Mouse (Mus musculus) stomach, embryonic 14.5 days (tissue): ENCODE measurements around the gene Lamtor2. TPM values are rescaled to one million over a fixed set of nuclear protein-coding genes. Genes with fewer than 3 reads are reported as not detected.

ENCODE experiments used
- ATAC-seq: fragments of 200-750 bp; cut with Nextera tagmentation; 2 replicates; pipeline ENCODE4 v1.8.0; 2017; ENCODE audit warnings: low read depth, moderate TSS enrichment; ENCODE audit not compliant: insufficient number of reproducible peaks, insufficient read depth, low FRiP score
- H3K27ac ChIP-seq: fragments of 300-500 bp; sonication (generic); 2 replicates; pipeline ENCODE4 v1.5.1; 2014; ENCODE audit warnings: mild to moderate bottlenecking, low read length, moderate library complexity, mixed read lengths
- H3K27me3 ChIP-seq: fragments of 300-500 bp; sonication (generic); 2 replicates; pipeline ENCODE4 v1.6.1; 2014; ENCODE audit warnings: low read length, control low read depth, mixed read lengths; ENCODE audit not compliant: control insufficient read depth, insufficient read depth
- H3K36me3 ChIP-seq: fragments of 300-500 bp; sonication (generic); 2 replicates; pipeline ENCODE4 v1.6.1; 2014; ENCODE audit warnings: mild to moderate bottlenecking, control low read depth, low read length, moderate library complexity, mixed read lengths; ENCODE audit not compliant: control insufficient read depth, insufficient read depth
- H3K4me1 ChIP-seq: fragments of 300-500 bp; sonication (generic); 2 replicates; pipeline ENCODE4 v1.6.1; 2014; ENCODE audit warnings: low read length, control low read depth, mixed read lengths; ENCODE audit not compliant: control insufficient read depth, insufficient read depth
- H3K4me2 ChIP-seq: fragments of 300-500 bp; sonication (generic); replicated peaks from 2 replicates; pipeline ENCODE4 v1.6.1; 2014; ENCODE audit warnings: low read depth, low read length, control low read depth
- H3K4me3 ChIP-seq: fragments of 300-500 bp; sonication (generic); 2 replicates; pipeline ENCODE4 v1.5.1; 2014; ENCODE audit warnings: low read depth, low read length, control low read depth
- H3K9ac ChIP-seq: fragments of 300-500 bp; sonication (generic); replicated peaks from 2 replicates; pipeline ENCODE4 v1.6.1; 2014; ENCODE audit warnings: low read depth, mild to moderate bottlenecking, control low read depth, low read length, moderate library complexity, mixed read lengths
- H3K9me3 ChIP-seq: fragments of 300-500 bp; sonication (generic); 2 replicates; pipeline ENCODE4 v1.6.1; 2016; ENCODE audit warnings: low read depth, low read length, control low read depth; ENCODE audit not compliant: control insufficient read depth
- WGBS: fragments of 180-500 bp; shearing (Covaris S2); extraction: QIAGEN DNeasy Blood & Tissue Kit; methylation state at CpG from one replicate; pipeline ENCODE4 v1.1.7; 2014; 5-methylcytosine and 5-hydroxymethylcytosine counted together
- polyA plus RNA-seq: library from polyadenylated mRNA; unstranded; fragments of >200 nt; fragmentation: Nextera tagmentation; extraction: Ambion mirVana; gene quantifications from 2 replicates; pipeline ENCODE4 v1.2.1, GENCODE M21; 2014

Lamtor2 gene
- polyA plus RNA-seq, 1 experiment from 2014 or later = 84.8 TPM

- peaks cover 22% of the 10 kb centered on the region; the same call in 1 of the 2 replicates for H3K4me1 ChIP-seq
- peak overlapping the region; percentile 82 for H3K27ac ChIP-seq
- peak overlapping the region; percentile 99 for H3K4me2 ChIP-seq
- peak; percentile 10; the same call in 1 of the 2 replicates for ATAC-seq
- no peaks in the 10 kb centered on the region for H3K36me3 ChIP-seq
- H3K9me3 ChIP-seq = no peaks in the 10 kb centered on the region
- WGBS = 26% methylated on average over 4 of the region's 4 CpGs
- peak overlapping the region; percentile 88; the same call in 1 of the 2 replicates for H3K4me3 ChIP-seq
- no peaks in the 10 kb centered on the region for H3K27me3 ChIP-seq
- H3K9ac ChIP-seq = peak overlapping the region; percentile 81; the same call in 1 of the 2 replicates
Observed at GRCm38 (mm10) chr3:88503505-88503863, 49.4 kb downstream of the Lamtor2 start.

- Histone ChIP-seq H3K27ac (peak overlapping the region; percentile 82), H3K9ac (peak overlapping the region; percentile 81), H3K27me3 (no peaks in the 10 kb centered on the region), H3K4me1 (peaks cover 22% of the 10 kb centered on the region; the same call in 1 of the 2 replicates), H3K4me2 (peak overlapping the region; percentile 99), H3K36me3 (no peaks in the 10 kb centered on the region), H3K4me3 (peak overlapping the region; percentile 88), H3K9me3 (no peaks in the 10 kb centered on the region)
- under 1% methylated on average over 55 of the region's 55 CpGs for WGBS
- peak; percentile 92 for ATAC-seq
Observed at GRCm38 (mm10) chr3:88502641-88503504, 50.0 kb downstream of the Lamtor2 start.

DNA sequence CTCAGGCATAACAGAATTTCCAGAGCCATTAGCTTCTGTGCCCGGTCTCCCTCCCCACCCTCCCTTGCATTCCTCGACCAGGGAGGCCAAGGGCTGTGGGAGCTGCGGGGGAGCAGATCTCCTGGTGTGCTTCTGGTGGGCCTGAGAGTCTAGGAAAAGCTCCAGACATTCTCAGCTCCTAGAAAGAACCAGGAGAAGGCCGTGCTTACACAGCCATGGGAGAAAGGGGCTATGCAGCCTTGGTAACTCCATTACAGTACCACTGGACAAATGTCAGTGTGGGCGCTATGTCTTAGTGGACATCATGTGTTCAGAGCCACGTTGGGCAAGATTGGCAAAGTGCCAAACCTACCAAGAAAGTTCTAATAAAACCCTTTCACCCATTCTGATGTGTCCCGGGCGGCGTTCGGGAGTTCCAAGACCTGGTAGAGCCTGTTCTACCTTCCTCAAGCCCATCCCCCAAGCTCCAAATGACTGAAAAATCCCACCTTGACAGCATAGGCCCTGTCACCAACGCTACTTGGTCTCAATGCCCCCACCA, 50.8 kb downstream of the Lamtor2 start:
- H3K4me2 ChIP-seq = peak overlapping the region; percentile 99
- peak overlapping the region; percentile 88 for H3K4me3 ChIP-seq
- ATAC-seq = no peak
- H3K36me3 ChIP-seq = peaks cover 3% of the 10 kb centered on the region; the same call in 1 of the 2 replicates
- H3K27ac ChIP-seq = peak overlapping the region; percentile 82; the same call in 1 of the 2 replicates
- H3K4me1 ChIP-seq = peaks cover 22% of the 10 kb centered on the region; the same call in 1 of the 2 replicates
- WGBS = 15% methylated on average over 11 of the region's 11 CpGs
- H3K27me3 ChIP-seq = no peaks in the 10 kb centered on the region
- peak overlapping the region; percentile 81 for H3K9ac ChIP-seq
- H3K9me3 ChIP-seq = no peaks in the 10 kb centered on the region

DNA sequence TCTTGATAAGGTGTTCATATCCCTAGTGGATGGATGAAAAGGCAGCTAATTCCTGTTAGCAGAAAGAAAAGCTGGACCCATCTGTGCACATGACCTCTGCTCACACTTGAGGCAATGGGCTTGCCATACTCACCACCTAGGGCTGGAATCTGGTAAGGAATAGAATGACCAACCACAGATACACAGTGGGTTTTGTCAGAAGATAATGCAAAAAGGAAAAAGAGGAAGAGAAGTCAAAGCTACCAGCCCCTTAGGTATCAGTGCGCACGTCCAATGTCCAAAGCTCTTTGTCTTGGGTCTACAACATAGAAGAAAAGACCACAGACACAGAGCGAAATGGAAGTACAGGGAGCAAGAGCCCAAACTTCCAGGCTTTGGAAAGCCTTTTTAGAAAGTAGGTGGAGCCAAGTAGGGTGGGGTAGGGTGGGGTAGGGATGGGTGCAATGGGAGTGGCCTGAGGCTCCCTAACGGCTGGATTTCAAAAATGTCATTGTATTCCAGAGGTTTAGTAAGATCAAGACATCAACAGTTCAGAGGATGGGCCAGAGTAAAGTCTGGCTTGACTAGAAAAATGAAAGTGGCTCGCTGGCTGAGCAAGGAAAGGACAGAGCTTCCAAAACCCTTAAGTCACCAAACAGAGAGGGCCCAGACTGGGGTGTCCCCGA, 51.4 kb downstream of the Lamtor2 start:
- Histone ChIP-seq H3K9ac (peak overlapping the region; percentile 81; the same call in 1 of the 2 replicates), H3K27ac (peak overlapping the region; percentile 82; the same call in 1 of the 2 replicates), H3K36me3 (peaks cover 3% of the 10 kb centered on the region; the same call in 1 of the 2 replicates), H3K4me1 (peaks cover 22% of the 10 kb centered on the region; the same call in 1 of the 2 replicates), H3K4me3 (peak overlapping the region; percentile 88), H3K27me3 (no peaks in the 10 kb centered on the region), H3K9me3 (no peaks in the 10 kb centered on the region), H3K4me2 (peak overlapping the region; percentile 99)
- WGBS = 55% methylated on average over 6 of the region's 6 CpGs
- no peak for ATAC-seq

DNA sequence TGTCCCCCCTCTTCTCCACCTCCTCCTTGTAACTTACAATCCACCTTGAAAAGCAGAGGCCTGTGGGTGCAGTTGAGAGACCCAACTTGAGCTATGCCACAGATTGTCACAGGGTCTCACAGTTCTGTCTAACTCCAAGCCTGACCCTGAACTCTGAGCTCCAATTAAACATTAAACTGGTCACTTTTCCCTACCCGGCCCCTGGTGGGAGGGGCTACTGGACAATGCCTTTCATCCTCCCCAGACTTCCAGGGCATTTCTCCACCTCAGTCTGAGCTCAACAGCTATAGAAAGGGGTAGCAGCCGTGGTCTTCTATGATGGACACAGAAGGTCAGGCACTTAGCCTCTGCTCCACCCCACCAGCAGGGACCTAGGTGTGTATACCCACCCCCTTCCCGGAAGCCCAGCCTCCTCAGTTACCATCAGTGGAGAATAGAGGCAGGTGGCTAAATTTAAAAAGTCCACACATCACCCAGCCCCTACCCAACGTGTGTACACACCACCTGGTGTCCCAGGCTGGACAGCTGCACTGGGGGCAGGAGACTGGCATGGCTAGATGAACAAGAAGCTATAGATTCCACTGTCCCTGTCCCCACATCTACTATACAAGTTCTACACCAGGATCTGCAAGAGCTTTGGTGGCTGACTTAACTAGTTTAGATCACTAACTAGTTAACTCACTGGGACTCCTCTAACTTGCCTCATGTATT, 52.1 kb downstream of the Lamtor2 start:
- H3K4me2 ChIP-seq = peak overlapping the region; percentile 99
- H3K27me3 ChIP-seq = no peaks in the 10 kb centered on the region
- peaks cover 3% of the 10 kb centered on the region; the same call in 1 of the 2 replicates for H3K36me3 ChIP-seq
- peak overlapping the region; percentile 0; the same call in 1 of the 2 replicates for H3K4me3 ChIP-seq
- no peak overlapping the region for H3K27ac ChIP-seq
- ATAC-seq = no peak
- H3K9ac ChIP-seq = no peak overlapping the region
- 54% methylated on average over 4 of the region's 4 CpGs for WGBS
- no peaks in the 10 kb centered on the region for H3K9me3 ChIP-seq
- peaks cover 22% of the 10 kb centered on the region; the same call in 1 of the 2 replicates for H3K4me1 ChIP-seq

GRCm38 (mm10) chr3:88500087-88500486, 52.8 kb downstream of the Lamtor2 start:
- Histone ChIP-seq H3K4me1 (peaks cover 25% of the 10 kb centered on the region; the same call in 1 of the 2 replicates), H3K4me3 (no peak overlapping the region), H3K9ac (no peak overlapping the region), H3K27ac (no peak overlapping the region), H3K36me3 (peaks cover 3% of the 10 kb centered on the region; the same call in 1 of the 2 replicates), H3K27me3 (no peaks in the 10 kb centered on the region), H3K9me3 (no peaks in the 10 kb centered on the region), H3K4me2 (no peak overlapping the region)
- WGBS = 78% methylated on average over 7 of the region's 7 CpGs
- no peak for ATAC-seq
